Mouse (Mus musculus) pancreas, adult 10 weeks (tissue): Measurements from ENCODE around the gene Gm9045. TPM values are rescaled to one million over a fixed set of nuclear protein-coding genes. Genes with fewer than 3 reads are reported as not detected.

Experiments used
- polyA plus RNA-seq: library from polyadenylated mRNA; stranded (reverse); fragments of 350-450 nt; fragmentation: Illumina TruSeq; extraction: RNeasy Lipid Tissue Mini Kit (QIAGEN cat#74804); gene quantifications from one replicate; pipeline ENCODE4 v1.2.3, GENCODE M21; 2015; ENCODE audit warnings: low read depth, low replicate concordance; ENCODE audit not compliant: insufficient read depth

The Gm9045 gene
- not detected for polyA plus RNA-seq

DNA sequence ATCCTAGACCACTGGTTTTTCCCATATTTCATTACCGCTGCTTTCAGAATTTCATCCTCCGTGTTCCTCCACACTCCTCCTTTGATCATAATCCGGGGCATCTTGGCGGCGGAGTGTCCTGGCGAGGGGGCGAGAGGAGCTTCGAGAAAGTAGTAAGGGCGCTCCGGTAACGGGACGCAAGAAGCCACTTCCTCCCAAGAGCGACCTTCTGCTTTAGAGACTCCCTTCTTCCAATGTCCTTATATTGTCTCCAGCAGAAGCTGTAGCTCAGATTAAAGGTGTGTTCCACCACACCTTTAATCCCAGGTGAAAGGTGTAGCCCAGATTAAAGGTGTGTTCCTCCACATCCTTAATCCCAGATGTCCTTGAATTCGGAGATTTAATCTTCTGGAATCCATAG lies at the start of gene Gm9045:
Gm9045 (minus strand) TSS at position 101 of the 400 bp plus-strand sequence.

DNA sequence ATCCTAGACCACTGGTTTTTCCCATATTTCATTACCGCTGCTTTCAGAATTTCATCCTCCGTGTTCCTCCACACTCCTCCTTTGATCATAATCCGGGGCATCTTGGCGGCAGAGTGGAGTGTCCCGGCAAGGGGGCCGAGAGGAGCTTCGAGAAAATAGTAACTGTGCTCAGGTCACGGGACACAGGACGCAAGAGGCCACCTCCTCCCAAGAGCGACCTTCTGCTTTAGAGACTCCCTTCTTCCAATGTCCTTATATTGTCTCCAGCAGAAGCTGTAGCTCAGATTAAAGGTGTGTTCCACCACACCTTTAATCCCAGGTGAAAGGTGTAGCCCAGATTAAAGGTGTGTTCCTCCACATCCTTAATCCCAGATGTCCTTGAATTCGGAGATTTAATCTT lies 16.4 kb upstream of the Gm9045 start, which contains the start of gene Gm9049:
Gm9049 (minus strand) TSS at position 101 of the 400 bp plus-strand sequence.

DNA sequence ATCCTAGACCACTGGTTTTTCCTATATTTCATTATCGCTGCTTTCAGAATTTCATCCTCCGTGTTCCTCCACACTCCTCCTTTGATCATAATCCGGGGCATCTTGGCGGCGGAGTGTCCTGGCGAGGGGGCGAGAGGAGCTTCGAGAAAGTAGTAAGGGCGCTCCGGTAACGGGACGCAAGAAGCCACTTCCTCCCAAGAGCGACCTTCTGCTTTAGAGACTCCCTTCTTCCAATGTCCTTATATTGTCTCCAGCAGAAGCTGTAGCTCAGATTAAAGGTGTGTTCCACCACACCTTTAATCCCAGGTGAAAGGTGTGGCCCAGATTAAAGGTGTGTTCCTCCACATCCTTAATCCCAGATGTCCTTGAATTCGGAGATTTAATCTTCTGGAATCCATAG lies 10.9 kb upstream of the Gm9045 start, which contains the start of gene Gm9048:
Gm9048 (minus strand) TSS at position 101 of the 400 bp plus-strand sequence.

DNA sequence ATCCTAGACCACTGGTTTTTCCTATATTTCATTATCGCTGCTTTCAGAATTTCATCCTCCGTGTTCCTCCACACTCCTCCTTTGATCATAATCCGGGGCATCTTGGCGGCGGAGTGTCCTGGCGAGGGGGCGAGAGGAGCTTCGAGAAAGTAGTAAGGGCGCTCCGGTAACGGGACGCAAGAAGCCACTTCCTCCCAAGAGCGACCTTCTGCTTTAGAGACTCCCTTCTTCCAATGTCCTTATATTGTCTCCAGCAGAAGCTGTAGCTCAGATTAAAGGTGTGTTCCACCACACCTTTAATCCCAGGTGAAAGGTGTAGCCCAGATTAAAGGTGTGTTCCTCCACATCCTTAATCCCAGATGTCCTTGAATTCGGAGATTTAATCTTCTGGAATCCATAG lies 5.5 kb upstream of the Gm9045 start, which contains the start of gene Gm9046:
Gm9046 (minus strand) TSS at position 101 of the 400 bp plus-strand sequence.

DNA sequence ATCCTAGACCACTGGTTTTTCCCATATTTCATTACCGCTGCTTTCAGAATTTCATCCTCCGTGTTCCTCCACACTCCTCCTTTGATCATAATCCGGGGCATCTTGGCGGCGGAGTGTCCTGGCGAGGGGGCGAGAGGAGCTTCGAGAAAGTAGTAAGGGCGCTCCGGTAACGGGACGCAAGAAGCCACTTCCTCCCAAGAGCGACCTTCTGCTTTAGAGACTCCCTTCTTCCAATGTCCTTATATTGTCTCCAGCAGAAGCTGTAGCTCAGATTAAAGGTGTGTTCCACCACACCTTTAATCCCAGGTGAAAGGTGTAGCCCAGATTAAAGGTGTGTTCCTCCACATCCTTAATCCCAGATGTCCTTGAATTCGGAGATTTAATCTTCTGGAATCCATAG lies 5.3 kb downstream of the Gm9045 start, which contains the start of gene Gm9044:
Gm9044 (minus strand) TSS at position 101 of the 400 bp plus-strand sequence.

DNA sequence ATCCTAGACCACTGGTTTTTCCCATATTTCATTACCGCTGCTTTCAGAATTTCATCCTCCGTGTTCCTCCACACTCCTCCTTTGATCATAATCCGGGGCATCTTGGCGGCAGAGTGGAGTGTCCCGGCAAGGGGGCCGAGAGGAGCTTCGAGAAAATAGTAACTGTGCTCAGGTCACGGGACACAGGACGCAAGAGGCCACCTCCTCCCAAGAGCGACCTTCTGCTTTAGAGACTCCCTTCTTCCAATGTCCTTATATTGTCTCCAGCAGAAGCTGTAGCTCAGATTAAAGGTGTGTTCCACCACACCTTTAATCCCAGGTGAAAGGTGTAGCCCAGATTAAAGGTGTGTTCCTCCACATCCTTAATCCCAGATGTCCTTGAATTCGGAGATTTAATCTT lies 10.8 kb downstream of the Gm9045 start, which contains the start of gene Gm9040:
Gm9040 (minus strand) TSS at position 101 of the 400 bp plus-strand sequence.

DNA sequence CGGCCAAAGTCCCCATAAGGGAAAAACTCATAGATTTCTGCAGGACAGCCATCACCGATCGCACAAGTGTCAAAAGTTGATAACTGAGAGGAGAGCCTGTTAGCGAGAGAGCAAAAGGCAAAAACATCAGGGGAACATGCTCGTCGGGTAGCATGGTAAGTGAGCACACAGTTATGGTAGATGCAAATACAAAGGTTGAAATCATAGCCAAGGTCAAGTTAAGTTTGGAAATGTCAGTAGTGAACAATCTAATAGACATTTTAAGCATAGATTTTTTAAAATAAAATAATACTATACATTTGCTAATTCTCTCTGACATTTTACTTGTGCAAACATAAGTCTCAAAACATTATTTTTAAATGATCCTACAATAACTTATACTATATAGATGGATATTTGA lies 42.7 kb downstream of the Gm9045 start, which contains the start of gene Iltifb:
Iltifb (minus strand) TSS at position 101 of the 400 bp plus-strand sequence.

Other genes starting within 250 kb of the Gm9045 start
- 4.9 TPM for gene Mdm1, start 196.0 kb downstream of the Gm9045 start, polyA plus RNA-seq
- not detected for gene Il22, start 132.9 kb downstream of the Gm9045 start, polyA plus RNA-seq
- gene Gm32717, start 97.1 kb downstream of the Gm9045 start, polyA plus RNA-seq: not detected
- gene Gm32802, start 79.1 kb downstream of the Gm9045 start, polyA plus RNA-seq: not detected
- gene Iltifb, start 42.8 kb downstream of the Gm9045 start, polyA plus RNA-seq: not detected
- gene Gm9040, start 10.9 kb downstream of the Gm9045 start, polyA plus RNA-seq: not detected
- gene Gm9044, start 5.4 kb downstream of the Gm9045 start, polyA plus RNA-seq: not detected
- gene Gm9046, start 5.4 kb upstream of the Gm9045 start, polyA plus RNA-seq: not detected
- gene Gm9048, start 10.8 kb upstream of the Gm9045 start, polyA plus RNA-seq: not detected
- not detected for gene Gm9049, start 16.3 kb upstream of the Gm9045 start, polyA plus RNA-seq
- gene Ifng, start 103.2 kb upstream of the Gm9045 start, polyA plus RNA-seq: not detected